Mouse (Mus musculus) megakaryocyte, embryonic 14.5 days (primary cell): Measurements from ENCODE around the gene Cd44.

ENCODE experiments used
- FLI1 ChIP-seq: IDR thresholded peaks from 2 replicates; pipeline ENCODE4 v1.6.1; 2012; ENCODE audit warnings: low read length, inconsistent platforms, mixed read lengths
- GATA1 ChIP-seq: IDR thresholded peaks from 3 replicates; pipeline ENCODE4 v1.6.1; 2012; ENCODE audit warnings: mixed read lengths, low read length, inconsistent platforms, borderline replicate concordance

DNA sequence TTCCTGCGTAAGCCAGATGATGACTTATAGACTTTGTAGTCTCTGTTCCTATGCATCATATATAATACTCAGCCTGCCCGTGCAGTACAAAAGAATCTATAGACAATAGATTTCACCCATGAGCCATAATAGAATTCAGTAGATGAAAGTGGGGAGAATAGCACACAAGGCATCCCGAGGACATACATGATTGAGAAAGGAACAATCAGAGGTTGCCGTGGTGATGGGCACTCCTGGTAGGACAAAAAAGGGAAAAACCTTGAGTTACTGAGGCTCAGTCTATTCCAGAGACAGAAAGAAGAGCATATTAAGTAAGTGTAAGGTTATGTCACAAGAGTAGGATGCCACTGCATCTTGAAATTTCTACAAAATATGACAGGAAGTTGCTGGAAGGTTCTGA is 31.7 kb upstream of the Cd44 start:
- no peak for TF ChIP-seq GATA1
- no peak for TF ChIP-seq FLI1
